Mouse (Mus musculus): ENCODE measurements at regions not wholly inside any gene's neighbourhood (a gene's known extent, or its start where the extent isn't known, plus 50 kb on each side); places are given as distances from the start of the nearest gene placed in this dataset.
A peak's percentile ranks its signal among the peaks of the same experiment; 100 is the strongest.
"Not testable (repeated sequence)": the region's sequence is repeated elsewhere in the genome, so short reads cannot be mapped to it uniquely, and the experiment has no call there.

- WGBS, result 68% methylated on average over 7 of the region's 7 CpGs
- Histone ChIP-seq H3K9ac (no peak overlapping the region), H3K36me3 (replicated peaks; ENCODE audit: control insufficient read depth, insufficient read depth) (no peaks in the 10 kb centered on the region), H3K4me3 (replicated peaks; ENCODE audit: low read length) (no peak overlapping the region), H3K4me1 (replicated peaks; ENCODE audit: control insufficient read depth, insufficient read depth, low read length) (no peaks in the 10 kb centered on the region), H3K9me3 (ENCODE audit: control insufficient read depth, low read length) (no peaks in the 10 kb centered on the region), H3K27me3 (ENCODE audit: control insufficient read depth, insufficient read depth, low read length) (no peaks in the 10 kb centered on the region), H3K27ac (no peak overlapping the region), H3K4me2 (replicated peaks) (no peak overlapping the region)
- ATAC-seq (ENCODE audit: low FRiP score), result no peak
- no peak for DNase-seq (ENCODE audit: low spot score)
Measured at GRCm38 (mm10) chr11:12589757-12590373, 125.1 kb upstream of the Cobl start.

DNA sequence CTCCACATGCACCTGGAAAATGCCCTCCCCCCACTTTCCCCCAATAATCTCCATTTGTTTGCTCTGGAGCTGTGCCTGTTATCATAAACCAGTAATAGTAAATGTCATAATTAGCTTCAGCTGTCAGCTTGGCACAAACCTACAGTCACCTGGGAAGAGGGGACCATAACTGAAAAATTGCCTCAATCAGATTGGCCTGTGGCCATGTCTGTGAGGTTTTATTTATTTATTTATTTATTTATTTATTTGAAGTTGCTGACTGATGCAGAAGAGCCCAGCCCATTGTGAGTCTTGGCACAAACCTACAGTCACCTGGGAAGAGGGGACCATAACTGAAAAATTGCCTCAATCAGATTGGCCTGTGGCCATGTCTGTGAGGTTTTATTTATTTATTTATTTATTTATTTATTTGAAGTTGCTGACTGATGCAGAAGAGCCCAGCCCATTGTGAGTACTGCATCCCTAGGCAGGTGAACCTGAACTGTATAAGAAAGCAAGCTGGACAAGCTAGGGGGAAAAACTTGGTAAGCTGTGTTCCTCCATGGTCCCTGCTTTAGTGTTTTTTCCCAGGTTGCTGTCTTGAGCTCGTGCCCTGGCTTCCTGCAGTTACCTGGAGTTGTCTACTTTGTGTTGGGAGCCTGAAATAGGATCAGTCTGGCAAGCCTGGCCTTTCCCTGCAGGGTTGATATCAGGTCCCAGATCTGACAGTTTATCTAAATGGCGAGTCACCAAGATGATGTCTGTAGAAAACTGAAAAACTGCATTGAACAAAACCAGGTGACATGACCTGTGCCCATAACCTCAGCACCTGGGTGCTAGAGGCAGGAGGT, 120.3 kb upstream of the Cobl start:
- H3K9me3 ChIP-seq (ENCODE audit: control insufficient read depth, low read length); DNase-seq (ENCODE audit: low spot score); H3K27ac ChIP-seq; H3K27me3 ChIP-seq (ENCODE audit: control insufficient read depth, insufficient read depth, low read length); ATAC-seq (ENCODE audit: low FRiP score); H3K9ac ChIP-seq; H3K4me1 ChIP-seq (replicated peaks; ENCODE audit: control insufficient read depth, insufficient read depth, low read length); H3K4me2 ChIP-seq (replicated peaks); H3K4me3 ChIP-seq (replicated peaks; ENCODE audit: low read length); H3K36me3 ChIP-seq (replicated peaks; ENCODE audit: control insufficient read depth, insufficient read depth): not testable (repeated sequence)
- WGBS, result 76% methylated on average over 2 of the region's 2 CpGs

DNA sequence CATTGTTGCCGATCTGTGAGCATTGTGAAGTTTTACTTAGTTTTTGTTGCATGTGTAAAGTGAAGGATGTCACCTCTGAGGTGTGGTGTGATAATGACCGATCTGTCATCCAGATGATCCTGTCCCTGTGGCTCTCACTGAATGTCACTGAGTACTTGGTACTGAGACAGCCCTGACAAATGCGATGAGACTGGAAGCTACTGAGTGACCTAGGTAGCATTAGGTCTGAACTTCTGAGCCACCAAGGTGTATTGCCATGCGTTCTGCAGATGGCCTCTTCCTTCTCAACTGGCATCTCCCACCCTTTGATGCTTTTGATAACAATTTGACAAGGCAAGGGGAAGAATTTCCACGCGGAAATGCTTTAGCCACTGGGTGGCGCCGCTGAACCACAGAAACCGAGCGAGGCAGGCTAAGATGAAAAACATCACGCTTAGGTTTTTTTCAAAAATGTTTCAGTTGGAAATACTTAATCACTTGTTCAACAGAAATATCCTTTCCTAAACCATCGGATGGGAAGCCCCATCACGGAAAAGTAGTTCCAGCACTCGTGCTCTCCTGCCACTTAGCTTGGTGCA, 114.3 kb upstream of the Cobl start:
- Histone ChIP-seq H3K36me3 (replicated peaks; ENCODE audit: control insufficient read depth, insufficient read depth) (no peaks in the 10 kb centered on the region), H3K4me1 (replicated peaks; ENCODE audit: control insufficient read depth, insufficient read depth, low read length) (no peaks in the 10 kb centered on the region), H3K4me3 (replicated peaks; ENCODE audit: low read length) (no peak overlapping the region), H3K27me3 (ENCODE audit: control insufficient read depth, insufficient read depth, low read length) (no peaks in the 10 kb centered on the region), H3K9ac (no peak overlapping the region), H3K9me3 (ENCODE audit: control insufficient read depth, low read length) (no peaks in the 10 kb centered on the region), H3K4me2 (replicated peaks) (no peak overlapping the region), H3K27ac (no peak overlapping the region)
- WGBS, result 35% methylated on average over 14 of the region's 14 CpGs
- DNase-seq (ENCODE audit: low spot score) (peak; percentile 86), ATAC-seq (ENCODE audit: low FRiP score) (peak; percentile 53; the same call in 1 of the 2 replicates)

GRCm38 (mm10) chr11:12559663-12560062, 94.9 kb upstream of the Cobl start:
- Histone ChIP-seq H3K36me3 (replicated peaks; ENCODE audit: control insufficient read depth, insufficient read depth) (no peaks in the 10 kb centered on the region), H3K9ac (no peak overlapping the region), H3K4me3 (replicated peaks; ENCODE audit: low read length) (no peak overlapping the region), H3K9me3 (ENCODE audit: control insufficient read depth, low read length) (no peaks in the 10 kb centered on the region), H3K27ac (no peak overlapping the region), H3K4me1 (replicated peaks; ENCODE audit: control insufficient read depth, insufficient read depth, low read length) (no peaks in the 10 kb centered on the region), H3K27me3 (ENCODE audit: control insufficient read depth, insufficient read depth, low read length) (0 out of 2 replicates have a peak, but pooled peaks cover 4% of the 10 kb centered on the region), H3K4me2 (replicated peaks) (no peak overlapping the region)
- peak; percentile 52; the same call in 1 of the 2 replicates for ATAC-seq (ENCODE audit: low FRiP score)
- WGBS, result 73% methylated on average over 5 of the region's 5 CpGs
- no peak for DNase-seq (ENCODE audit: low spot score)

DNA sequence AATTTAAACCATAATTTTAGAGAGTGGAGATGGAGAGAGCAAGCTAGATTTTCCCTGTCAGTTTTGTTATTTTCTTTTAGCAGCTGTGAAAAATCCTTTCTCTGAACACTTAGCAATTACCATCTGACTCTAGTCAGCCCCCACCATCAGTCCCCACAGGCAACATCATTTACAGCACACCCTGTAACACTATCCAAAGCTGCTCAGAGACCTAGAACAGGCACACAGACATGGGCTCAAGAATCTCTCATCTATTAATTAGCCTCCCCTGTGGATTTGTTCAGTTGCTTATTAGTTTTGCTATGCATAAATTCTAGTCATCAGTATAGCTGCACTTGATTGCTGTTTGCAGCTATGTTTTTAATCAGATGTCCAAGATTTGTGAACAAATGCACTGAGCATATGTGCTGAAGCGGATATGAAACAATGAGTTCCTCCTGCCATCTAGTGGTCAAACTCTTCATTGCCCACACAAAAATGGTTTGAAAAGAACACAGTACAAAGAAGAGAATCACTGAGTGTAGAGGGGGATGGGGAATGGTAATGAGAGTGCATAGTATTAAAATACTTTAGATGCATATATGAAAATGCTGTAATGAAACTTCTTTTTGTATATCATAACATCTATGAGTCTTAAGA, 94.4 kb upstream of the Cobl start:
- no peaks in the 10 kb centered on the region for H3K4me1 ChIP-seq (replicated peaks; ENCODE audit: control insufficient read depth, insufficient read depth, low read length)
- 0 out of 2 replicates have a peak, but pooled peaks cover 4% of the 10 kb centered on the region for H3K27me3 ChIP-seq (ENCODE audit: control insufficient read depth, insufficient read depth, low read length)
- no peak overlapping the region for H3K4me2 ChIP-seq (replicated peaks)
- peak; percentile 89 for DNase-seq (ENCODE audit: low spot score)
- peak; percentile 90 for ATAC-seq (ENCODE audit: low FRiP score)
- no peaks in the 10 kb centered on the region for H3K36me3 ChIP-seq (replicated peaks; ENCODE audit: control insufficient read depth, insufficient read depth)
- no peak overlapping the region for H3K9ac ChIP-seq
- WGBS, result 20% methylated on average over 1 of the region's 1 CpGs
- no peaks in the 10 kb centered on the region for H3K9me3 ChIP-seq (ENCODE audit: control insufficient read depth, low read length)
- H3K4me3 ChIP-seq (replicated peaks; ENCODE audit: low read length), result no peak overlapping the region
- peak overlapping the region; percentile 46; the same call in 1 of the 2 replicates for H3K27ac ChIP-seq

DNA sequence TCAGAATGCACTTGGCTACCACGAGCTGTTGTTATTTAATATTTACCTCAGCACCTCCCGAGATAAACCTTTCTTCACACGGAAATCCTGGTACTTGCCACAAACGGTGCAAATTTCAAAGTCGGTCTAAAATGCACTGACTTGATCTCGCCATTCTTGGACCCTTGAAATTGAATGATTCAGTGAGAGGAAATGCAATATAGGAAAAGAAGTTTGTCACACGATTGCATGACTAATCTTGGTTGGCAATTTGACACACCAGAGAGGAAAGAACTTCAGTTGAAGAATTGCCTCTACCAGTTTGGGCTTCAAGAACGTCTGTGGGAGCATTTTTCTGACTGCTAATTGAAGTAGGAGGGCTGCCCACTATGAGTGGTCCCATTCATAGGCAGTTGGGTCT, 93.4 kb upstream of the Cobl start:
- H3K4me2 ChIP-seq (replicated peaks), result no peak overlapping the region
- H3K9ac ChIP-seq, result no peak overlapping the region
- DNase-seq (ENCODE audit: low spot score), result no peak
- no peaks in the 10 kb centered on the region for H3K4me1 ChIP-seq (replicated peaks; ENCODE audit: control insufficient read depth, insufficient read depth, low read length)
- WGBS, result 80% methylated on average over 8 of the region's 8 CpGs
- H3K27me3 ChIP-seq (ENCODE audit: control insufficient read depth, insufficient read depth, low read length), result 0 out of 2 replicates have a peak, but pooled peaks cover 4% of the 10 kb centered on the region
- ATAC-seq (ENCODE audit: low FRiP score), result no peak
- H3K36me3 ChIP-seq (replicated peaks; ENCODE audit: control insufficient read depth, insufficient read depth), result no peaks in the 10 kb centered on the region
- no peaks in the 10 kb centered on the region for H3K9me3 ChIP-seq (ENCODE audit: control insufficient read depth, low read length)
- H3K27ac ChIP-seq, result no peak overlapping the region
- no peak overlapping the region for H3K4me3 ChIP-seq (replicated peaks; ENCODE audit: low read length)

- no peaks in the 10 kb centered on the region for H3K36me3 ChIP-seq (replicated peaks; ENCODE audit: control insufficient read depth, insufficient read depth)
- no peak overlapping the region for H3K9ac ChIP-seq
- no peak for ATAC-seq (ENCODE audit: low FRiP score)
- no peaks in the 10 kb centered on the region for H3K27me3 ChIP-seq (ENCODE audit: control insufficient read depth, insufficient read depth, low read length)
- no peak overlapping the region for H3K27ac ChIP-seq
- H3K4me2 ChIP-seq (replicated peaks), result no peak overlapping the region
- H3K4me3 ChIP-seq (replicated peaks; ENCODE audit: low read length), result no peak overlapping the region
- H3K9me3 ChIP-seq (ENCODE audit: control insufficient read depth, low read length), result no peaks in the 10 kb centered on the region
- no peak for DNase-seq (ENCODE audit: low spot score)
- 82% methylated on average over 1 of the region's 1 CpGs for whole genome bisulfite sequencing
- no peaks in the 10 kb centered on the region for H3K4me1 ChIP-seq (replicated peaks; ENCODE audit: control insufficient read depth, insufficient read depth, low read length)
Measured at GRCm38 (mm10) chr11:12545771-12546170, 81.0 kb upstream of the Cobl start.

DNA sequence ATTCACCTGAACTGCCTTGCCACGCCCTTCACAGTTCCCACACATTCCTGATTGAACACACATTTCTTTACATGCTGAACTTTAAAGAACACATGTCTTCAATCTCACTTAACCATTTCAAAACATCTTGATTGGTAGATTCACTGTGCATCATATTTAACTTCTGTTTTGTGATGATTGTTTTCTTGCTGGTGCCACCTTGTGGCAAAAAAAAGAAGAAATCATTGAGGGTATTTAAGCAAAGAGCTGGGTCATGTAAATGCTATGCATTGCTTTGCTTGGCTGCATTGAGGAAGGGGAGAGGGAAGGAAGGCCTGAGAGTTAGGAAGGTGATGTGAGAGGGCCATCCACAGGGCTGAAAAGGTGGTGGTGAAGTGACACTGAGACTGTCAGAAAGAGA, 78.3 kb upstream of the Cobl start:
- no peak overlapping the region for H3K4me3 ChIP-seq (replicated peaks; ENCODE audit: low read length)
- no peaks in the 10 kb centered on the region for H3K9me3 ChIP-seq (ENCODE audit: control insufficient read depth, low read length)
- DNase-seq (ENCODE audit: low spot score) (no peak), ATAC-seq (ENCODE audit: low FRiP score) (no peak)
- no peaks in the 10 kb centered on the region for H3K36me3 ChIP-seq (replicated peaks; ENCODE audit: control insufficient read depth, insufficient read depth)
- no peak overlapping the region for H3K27ac ChIP-seq
- H3K4me1 ChIP-seq (replicated peaks; ENCODE audit: control insufficient read depth, insufficient read depth, low read length), result no peaks in the 10 kb centered on the region
- 80% methylated on average over 1 of the region's 1 CpGs for WGBS
- no peak overlapping the region for H3K9ac ChIP-seq
- H3K4me2 ChIP-seq (replicated peaks), result no peak overlapping the region
- H3K27me3 ChIP-seq (ENCODE audit: control insufficient read depth, insufficient read depth, low read length), result no peaks in the 10 kb centered on the region

- ATAC-seq (ENCODE audit: low FRiP score) (no peak), DNase-seq (ENCODE audit: low spot score) (peak; percentile 44)
- Histone ChIP-seq H3K9ac (no peak overlapping the region), H3K27ac (no peak overlapping the region), H3K9me3 (ENCODE audit: control insufficient read depth, low read length) (no peaks in the 10 kb centered on the region), H3K27me3 (ENCODE audit: control insufficient read depth, insufficient read depth, low read length) (no peaks in the 10 kb centered on the region), H3K36me3 (replicated peaks; ENCODE audit: control insufficient read depth, insufficient read depth) (no peaks in the 10 kb centered on the region), H3K4me3 (replicated peaks; ENCODE audit: low read length) (no peak overlapping the region), H3K4me2 (replicated peaks) (no peak overlapping the region), H3K4me1 (replicated peaks; ENCODE audit: control insufficient read depth, insufficient read depth, low read length) (no peaks in the 10 kb centered on the region)
- 59% methylated on average over 5 of the region's 5 CpGs for WGBS
Measured at GRCm38 (mm10) chr11:12540333-12540870, 75.6 kb upstream of the Cobl start.

Measured in hindbrain, embryonic 14.5 days (tissue).